Mouse (Mus musculus): Measurements from ENCODE around the gene Cd44.

GRCm38 (mm10) chr2:102914675-102915074 lies 13.2 kb upstream of the Cd44 start:
- TF ChIP-seq E2F4 (IDR thresholded peaks at IDR 0.05; ENCODE audit: insufficient read depth) (no peak), POLR2A (IDR thresholded peaks at IDR 0.05; ENCODE audit: insufficient read length, low read depth) (no peak), MYOD1 (IDR thresholded peaks at IDR 0.05; ENCODE audit: control insufficient read depth in 1 of 3, insufficient read length in 2 of 3, low read depth in 2 of 3) (no peak), MAX (IDR thresholded peaks at IDR 0.05; ENCODE audit: low read depth) (no peak)

Measured in myocyte (in vitro differentiated cells).